Mouse (Mus musculus): Measurements from ENCODE around the gene Spty2d1.

GRCm38 (mm10) chr7:47022482-47022881 lies 14.3 kb upstream of the Spty2d1 start:
- TF ChIP-seq CTCF (IDR thresholded peaks at IDR 0.05) (no peak), EP300 (IDR thresholded peaks at IDR 0.05) (no peak)

Data from lung, postnatal 0 days (tissue).